ENCODE assay signal across 7 mouse cellular contexts in the genomic region with DNA sequence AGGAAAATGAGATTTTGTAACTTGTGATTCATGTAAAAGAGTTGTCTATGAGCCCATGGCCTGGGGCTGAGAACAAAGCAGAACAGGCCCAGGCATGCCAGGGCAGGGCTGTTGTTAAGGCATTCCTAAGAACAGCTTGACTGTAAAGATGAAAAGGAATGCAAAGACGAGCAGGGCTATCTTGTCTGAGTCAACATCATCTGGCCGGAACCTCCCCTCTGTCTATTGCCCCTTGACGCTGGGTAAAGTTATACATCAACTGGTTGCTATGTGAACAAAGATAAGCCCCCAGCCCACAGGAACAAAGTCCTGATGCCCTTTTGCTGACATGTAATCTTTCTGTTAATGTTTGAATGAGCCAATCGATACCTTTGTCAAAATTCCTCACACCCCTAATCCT.
A peak's percentile ranks its signal among the peaks of the same experiment; 100 is the strongest.
DNase-seq lines count a peak whose midpoint lies in the region; ATAC-seq and TF ChIP-seq lines count a peak whose summit lies in the region.
"Not testable (repeated sequence)": the region's sequence is repeated elsewhere in the genome, so short reads cannot be mapped to it uniquely, and the experiment has no call there.

No protein-coding gene starts in this region.

- H3K9ac ChIP-seq in ES-Bruce4 (ENCODE audit: low read depth, poor library complexity, severe bottlenecking); intestine, embryonic 16.5 days (ENCODE audit: low read depth, low read length); liver, adult 2 months (ENCODE audit: low read depth, low read length); liver, embryonic 15.5 days: not testable (repeated sequence)

- TF ChIP-seq POLR2A in ES-Bruce4 (IDR thresholded peaks at IDR 0.05; ENCODE audit: insufficient read depth, low read length); liver, adult 2 months (IDR thresholded peaks at IDR 0.05; ENCODE audit: extremely low read depth, insufficient read depth, low read length): not testable (repeated sequence)

- ATAC-seq in intestine, embryonic 16.5 days: peak; percentile 52
- peak; percentile 31 for ATAC-seq in liver, embryonic 15.5 days (ENCODE audit: insufficient read depth)

- not testable (repeated sequence) for H3K4me2 ChIP-seq in intestine, embryonic 16.5 days (ENCODE audit: low read depth, low read length); liver, embryonic 15.5 days

- H3K27me3 ChIP-seq in ES-Bruce4 (ENCODE audit: control insufficient read depth, insufficient read depth, low read length, poor library complexity, severe bottlenecking); intestine, embryonic 16.5 days (replicated peaks; ENCODE audit: control insufficient read depth, insufficient read depth, low read length); liver, adult 2 months (ENCODE audit: control insufficient read depth, insufficient read depth, low read length); liver, embryonic 15.5 days: not testable (repeated sequence)

- H3K36me3 ChIP-seq in ES-Bruce4 (ENCODE audit: control insufficient read depth, insufficient read depth, low read length, poor library complexity, severe bottlenecking); intestine, embryonic 16.5 days (ENCODE audit: control insufficient read depth, insufficient read depth, low read length); liver, adult 2 months (ENCODE audit: control insufficient read depth, insufficient read depth, low read length); liver, embryonic 15.5 days (replicated peaks): not testable (repeated sequence)

- not testable (repeated sequence) for H3K79me2 ChIP-seq in liver, adult 2 months (ENCODE audit: control insufficient read depth, insufficient read depth, low read length)

- H3K27ac ChIP-seq in ES-Bruce4 (ENCODE audit: insufficient read depth, low read length): peak overlapping the region; percentile 94
- not testable (repeated sequence) for H3K27ac ChIP-seq in intestine, embryonic 16.5 days (ENCODE audit: low read length); liver, embryonic 15.5 days (replicated peaks)
- peak overlapping the region; percentile 73 for H3K27ac ChIP-seq in liver, adult 2 months (replicated peaks; ENCODE audit: insufficient read depth, low read depth, low read length)

- not testable (repeated sequence) for TF ChIP-seq EP300 in ES-Bruce4 (IDR thresholded peaks at IDR 0.05; ENCODE audit: insufficient read depth, low read depth, low read length)

- peak; percentile 3 for DNase-seq in Muller cell, postnatal 12 days (ENCODE audit: inconsistent ontology term)
- peak; percentile 46 for DNase-seq in ZHBTc4 (ENCODE audit: low read depth, low spot score)
- peak; percentile 90 for DNase-seq in liver, adult 2 months (ENCODE audit: extremely low read depth, low read depth, low spot score)
- peak; percentile 69 for DNase-seq in yolk sac, embryonic 10.5 days (ENCODE audit: low spot score)

- 49% methylated on average over 4 of the region's 4 CpGs for WGBS in intestine, embryonic 16.5 days
- WGBS in liver, adult 2 months: 16% methylated on average over 4 of the region's 4 CpGs
- 49% methylated on average over 4 of the region's 4 CpGs for WGBS in liver, embryonic 15.5 days (ENCODE audit: insufficient replicate concordance)

- not testable (repeated sequence) for TF ChIP-seq CTCF in ES-Bruce4 (IDR thresholded peaks at IDR 0.05; ENCODE audit: low read depth, low read length); liver, adult 2 months (IDR thresholded peaks at IDR 0.05; ENCODE audit: low read depth, low read length)

- H3K4me3 ChIP-seq in ES-Bruce4 (ENCODE audit: low read depth, low read length); intestine, embryonic 16.5 days (ENCODE audit: low read length); liver, adult 2 months (ENCODE audit: insufficient read depth, low read depth, low read length); liver, embryonic 15.5 days (replicated peaks): not testable (repeated sequence)

- H3K9me3 ChIP-seq in ES-Bruce4 (replicated peaks; ENCODE audit: control insufficient read depth, insufficient read depth, low read length, poor library complexity, severe bottlenecking): peaks cover 12% of the 10 kb centered on the region
- H3K9me3 ChIP-seq in intestine, embryonic 16.5 days (ENCODE audit: control insufficient read depth, low read length); liver, embryonic 15.5 days (replicated peaks): not testable (repeated sequence)

- not testable (repeated sequence) for H3K4me1 ChIP-seq in ES-Bruce4 (ENCODE audit: control insufficient read depth, insufficient read depth, low read length); intestine, embryonic 16.5 days (ENCODE audit: control insufficient read depth, insufficient read depth, low read length); liver, adult 2 months (ENCODE audit: control insufficient read depth, insufficient read depth, low read length); liver, embryonic 15.5 days (replicated peaks)

Comparison
In these comparisons a context has a peak if more than half of its experiments do, and no peak if none do; other contexts are left out.
1. DNase-seq: peak in every context shown above with its lines; median percentile 90 in liver, adult 2 months; 69 in yolk sac, embryonic 10.5 days; 46 in ZHBTc4; 3 in Muller cell, postnatal 12 days.